Mouse (Mus musculus) lung, adult 2 months (tissue): ENCODE data around the gene Igf2bp1.

Experiments used
- CTCF ChIP-seq: fragments of 200-500 bp; IDR thresholded peaks from 2 replicates; pipeline ENCODE4 v1.5.1; 2011; ENCODE audit warnings: mild to moderate bottlenecking, low read length, control low read depth; ENCODE audit not compliant: insufficient read depth
- POLR2A ChIP-seq: fragments of 200-500 bp; IDR thresholded peaks from 2 replicates; pipeline ENCODE4 v1.6.1; 2011; ENCODE audit warnings: low read depth, mild to moderate bottlenecking, control low read depth, low read length, borderline replicate concordance; ENCODE audit errors: extremely low read depth

DNA sequence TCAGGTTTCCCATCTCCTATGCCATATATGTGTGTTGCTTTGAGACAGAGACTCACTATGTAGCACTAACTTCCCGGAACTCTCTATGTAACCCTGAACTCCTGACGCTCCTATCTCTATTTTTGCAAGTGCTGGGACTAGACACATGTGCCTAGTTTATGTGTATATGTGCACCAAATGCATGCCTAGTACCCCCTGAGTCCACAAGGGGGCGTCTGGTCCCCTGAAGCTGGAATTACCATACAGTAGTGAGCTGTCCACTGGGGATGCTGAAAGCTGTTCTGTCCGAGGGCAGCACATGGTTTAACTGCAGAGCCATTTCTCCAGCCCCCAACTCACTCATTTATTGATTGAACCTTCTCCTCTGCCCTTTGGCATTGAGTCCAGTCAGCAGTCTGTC lies 79.3 kb downstream of the Igf2bp1 start:
- TF ChIP-seq POLR2A (no peak), CTCF (no peak)
